Mouse (Mus musculus) small intestine, adult 2 months (tissue): ENCODE results near the gene Trmt5.

Source experiments
- CTCF ChIP-seq: fragments of 200-500 bp; IDR thresholded peaks from 2 replicates; pipeline ENCODE4 v1.5.1; 2012; ENCODE audit warnings: low read depth, mild to moderate bottlenecking, control low read depth, inconsistent platforms, low read length, moderate library complexity, mixed read lengths; ENCODE audit not compliant: insufficient replicate concordance, insufficient read length; ENCODE audit errors: extremely low read depth
- POLR2A ChIP-seq: fragments of 200-500 bp; IDR thresholded peaks from 2 replicates; pipeline ENCODE4 v1.6.1; 2012; ENCODE audit warnings: low read depth, mild to moderate bottlenecking, control low read depth, inconsistent platforms, low read length, moderate library complexity

DNA sequence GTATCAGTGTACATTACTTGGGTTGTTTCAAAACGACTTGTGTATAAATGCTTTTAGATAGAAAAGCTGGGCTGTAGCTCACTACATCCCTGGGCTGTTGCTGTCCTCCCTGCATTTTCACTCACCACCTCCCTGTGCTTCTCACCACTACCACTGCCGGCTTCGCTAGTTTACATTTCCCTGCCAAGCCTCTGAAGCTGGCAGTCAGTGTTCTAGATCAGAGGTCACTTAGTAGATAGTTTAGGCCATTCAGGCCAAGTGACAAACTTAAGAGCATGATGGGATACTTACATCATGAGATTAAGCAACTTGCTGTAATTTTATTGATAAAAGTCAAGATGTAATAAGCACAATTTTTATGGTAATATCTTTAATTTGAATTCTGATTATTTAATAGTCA is 11.6 kb downstream of the Trmt5 start:
- TF ChIP-seq CTCF (no peak), POLR2A (no peak)
